Mouse (Mus musculus): ENCODE results near the gene Pawr. TPM values are rescaled to one million over a fixed set of nuclear protein-coding genes. Genes with fewer than 3 reads are reported as not detected.
A peak's percentile ranks its signal among the peaks of the same experiment; 100 is the strongest.

The Pawr gene
- polyA plus RNA-seq, 1 experiment from 2014 or later = 4.2 TPM

GRCm38 (mm10) chr10:108372258-108372657 lies 40.3 kb downstream of the Pawr start:
- ATAC-seq (peak; percentile 77; the same call in 1 of the 2 replicates), DNase-seq (ENCODE audit: low spot score) (peak; percentile 29)
- Histone ChIP-seq H3K4me1 (ENCODE audit: control insufficient read depth, insufficient read depth, low read length) (peaks cover 3% of the 10 kb centered on the region; the same call in 1 of the 2 replicates), H3K9ac (ENCODE audit: low read length) (no peak overlapping the region), H3K4me3 (ENCODE audit: low read depth, low read length) (no peak overlapping the region), H3K27ac (ENCODE audit: low read depth, low read length) (no peak overlapping the region), H3K9me3 (replicated peaks; ENCODE audit: control insufficient read depth, low read length) (no peaks in the 10 kb centered on the region), H3K36me3 (ENCODE audit: control insufficient read depth, insufficient read depth, low read length) (no peaks in the 10 kb centered on the region), H3K4me2 (ENCODE audit: low read length) (no peak overlapping the region), H3K27me3 (replicated peaks; ENCODE audit: control insufficient read depth, insufficient read depth, low read length) (no peaks in the 10 kb centered on the region)
- WGBS = 19% methylated on average over 7 of the region's 7 CpGs

- DNase-seq (ENCODE audit: low spot score) (no peak), ATAC-seq (no peak)
- Histone ChIP-seq H3K27ac (ENCODE audit: low read depth, low read length) (no peak overlapping the region), H3K4me1 (ENCODE audit: control insufficient read depth, insufficient read depth, low read length) (peaks cover 3% of the 10 kb centered on the region; the same call in 1 of the 2 replicates), H3K9me3 (replicated peaks; ENCODE audit: control insufficient read depth, low read length) (no peaks in the 10 kb centered on the region), H3K9ac (ENCODE audit: low read length) (no peak overlapping the region), H3K36me3 (ENCODE audit: control insufficient read depth, insufficient read depth, low read length) (no peaks in the 10 kb centered on the region), H3K4me2 (ENCODE audit: low read length) (no peak overlapping the region), H3K4me3 (ENCODE audit: low read depth, low read length) (no peak overlapping the region), H3K27me3 (replicated peaks; ENCODE audit: control insufficient read depth, insufficient read depth, low read length) (no peaks in the 10 kb centered on the region)
- WGBS = 89% methylated on average over 5 of the region's 5 CpGs
These were observed 40.9 kb downstream of the Pawr start for GRCm38 (mm10) chr10:108372858-108373257.

GRCm38 (mm10) chr10:108375796-108376195 lies 43.9 kb downstream of the Pawr start:
- 94% methylated on average over 8 of the region's 8 CpGs for WGBS
- H3K9ac ChIP-seq (ENCODE audit: low read length) = no peak overlapping the region
- no peak for ATAC-seq
- no peaks in the 10 kb centered on the region for H3K36me3 ChIP-seq (ENCODE audit: control insufficient read depth, insufficient read depth, low read length)
- H3K27ac ChIP-seq (ENCODE audit: low read depth, low read length) = no peak overlapping the region
- no peak overlapping the region for H3K4me2 ChIP-seq (ENCODE audit: low read length)
- H3K4me3 ChIP-seq (ENCODE audit: low read depth, low read length) = no peak overlapping the region
- H3K9me3 ChIP-seq (replicated peaks; ENCODE audit: control insufficient read depth, low read length) = no peaks in the 10 kb centered on the region
- DNase-seq (ENCODE audit: low spot score) = no peak
- peaks cover 3% of the 10 kb centered on the region; the same call in 1 of the 2 replicates for H3K4me1 ChIP-seq (ENCODE audit: control insufficient read depth, insufficient read depth, low read length)
- no peaks in the 10 kb centered on the region for H3K27me3 ChIP-seq (replicated peaks; ENCODE audit: control insufficient read depth, insufficient read depth, low read length)

GRCm38 (mm10) chr10:108376366-108376765 lies 44.4 kb downstream of the Pawr start:
- H3K4me3 ChIP-seq (ENCODE audit: low read depth, low read length) = no peak overlapping the region
- no peak overlapping the region for H3K4me2 ChIP-seq (ENCODE audit: low read length)
- no peaks in the 10 kb centered on the region for H3K27me3 ChIP-seq (replicated peaks; ENCODE audit: control insufficient read depth, insufficient read depth, low read length)
- peaks cover 3% of the 10 kb centered on the region; the same call in 1 of the 2 replicates for H3K4me1 ChIP-seq (ENCODE audit: control insufficient read depth, insufficient read depth, low read length)
- no peaks in the 10 kb centered on the region for H3K9me3 ChIP-seq (replicated peaks; ENCODE audit: control insufficient read depth, low read length)
- H3K9ac ChIP-seq (ENCODE audit: low read length) = no peak overlapping the region
- ATAC-seq = no peak
- 95% methylated on average over 4 of the region's 4 CpGs for WGBS
- no peak overlapping the region for H3K27ac ChIP-seq (ENCODE audit: low read depth, low read length)
- H3K36me3 ChIP-seq (ENCODE audit: control insufficient read depth, insufficient read depth, low read length) = no peaks in the 10 kb centered on the region
- no peak for DNase-seq (ENCODE audit: low spot score)

GRCm38 (mm10) chr10:108377369-108377768 lies 45.4 kb downstream of the Pawr start:
- Histone ChIP-seq H3K27me3 (replicated peaks; ENCODE audit: control insufficient read depth, insufficient read depth, low read length) (no peaks in the 10 kb centered on the region), H3K9me3 (replicated peaks; ENCODE audit: control insufficient read depth, low read length) (no peaks in the 10 kb centered on the region), H3K4me1 (ENCODE audit: control insufficient read depth, insufficient read depth, low read length) (peaks cover 3% of the 10 kb centered on the region; the same call in 1 of the 2 replicates), H3K4me2 (ENCODE audit: low read length) (no peak overlapping the region), H3K27ac (ENCODE audit: low read depth, low read length) (no peak overlapping the region), H3K36me3 (ENCODE audit: control insufficient read depth, insufficient read depth, low read length) (no peaks in the 10 kb centered on the region), H3K9ac (ENCODE audit: low read length) (no peak overlapping the region), H3K4me3 (ENCODE audit: low read depth, low read length) (no peak overlapping the region)
- ATAC-seq = no peak
- WGBS = 93% methylated on average over 7 of the region's 7 CpGs
- no peak for DNase-seq (ENCODE audit: low spot score)

- 92% methylated on average over 6 of the region's 6 CpGs for WGBS
These were observed 46.1 kb downstream of the Pawr start for GRCm38 (mm10) chr10:108378062-108378461.

GRCm38 (mm10) chr10:108378479-108378878 lies 46.6 kb downstream of the Pawr start:
- Histone ChIP-seq H3K27ac (ENCODE audit: low read depth, low read length) (no peak overlapping the region), H3K4me3 (ENCODE audit: low read depth, low read length) (no peak overlapping the region)
- 90% methylated on average over 5 of the region's 5 CpGs for WGBS

More at GRCm38 (mm10) chr10:108378062-108378461, 46.1 kb downstream of the Pawr start:
- Histone ChIP-seq H3K4me2 (ENCODE audit: low read length) (no peak overlapping the region), H3K27ac (ENCODE audit: low read depth, low read length) (no peak overlapping the region), H3K4me1 (ENCODE audit: control insufficient read depth, insufficient read depth, low read length) (no peaks in the 10 kb centered on the region), H3K4me3 (ENCODE audit: low read depth, low read length) (no peak overlapping the region), H3K27me3 (replicated peaks; ENCODE audit: control insufficient read depth, insufficient read depth, low read length) (no peaks in the 10 kb centered on the region), H3K9ac (ENCODE audit: low read length) (no peak overlapping the region), H3K36me3 (ENCODE audit: control insufficient read depth, insufficient read depth, low read length) (no peaks in the 10 kb centered on the region), H3K9me3 (replicated peaks; ENCODE audit: control insufficient read depth, low read length) (no peaks in the 10 kb centered on the region)
- ATAC-seq (no peak), DNase-seq (ENCODE audit: low spot score) (no peak)

GRCm38 (mm10) chr10:108380715-108381114 lies 48.8 kb downstream of the Pawr start:
- WGBS = 94% methylated on average over 10 of the region's 10 CpGs
- Histone ChIP-seq H3K9ac (ENCODE audit: low read length) (no peak overlapping the region), H3K27me3 (replicated peaks; ENCODE audit: control insufficient read depth, insufficient read depth, low read length) (no peaks in the 10 kb centered on the region), H3K9me3 (replicated peaks; ENCODE audit: control insufficient read depth, low read length) (no peaks in the 10 kb centered on the region), H3K4me2 (ENCODE audit: low read length) (no peak overlapping the region), H3K4me1 (ENCODE audit: control insufficient read depth, insufficient read depth, low read length) (no peaks in the 10 kb centered on the region), H3K36me3 (ENCODE audit: control insufficient read depth, insufficient read depth, low read length) (no peaks in the 10 kb centered on the region), H3K27ac (ENCODE audit: low read depth, low read length) (no peak overlapping the region), H3K4me3 (ENCODE audit: low read depth, low read length) (no peak overlapping the region)
- DNase-seq (ENCODE audit: low spot score) (no peak), ATAC-seq (no peak)

More at GRCm38 (mm10) chr10:108378479-108378878, 46.6 kb downstream of the Pawr start:
- Histone ChIP-seq H3K9ac (ENCODE audit: low read length) (no peak overlapping the region), H3K4me2 (ENCODE audit: low read length) (no peak overlapping the region), H3K27me3 (replicated peaks; ENCODE audit: control insufficient read depth, insufficient read depth, low read length) (no peaks in the 10 kb centered on the region), H3K9me3 (replicated peaks; ENCODE audit: control insufficient read depth, low read length) (no peaks in the 10 kb centered on the region), H3K4me1 (ENCODE audit: control insufficient read depth, insufficient read depth, low read length) (no peaks in the 10 kb centered on the region), H3K36me3 (ENCODE audit: control insufficient read depth, insufficient read depth, low read length) (no peaks in the 10 kb centered on the region)
- ATAC-seq (no peak), DNase-seq (ENCODE audit: low spot score) (no peak)

GRCm38 (mm10) chr10:108384153-108384769 lies 52.3 kb downstream of the Pawr start:
- no peaks in the 10 kb centered on the region for H3K27me3 ChIP-seq (replicated peaks; ENCODE audit: control insufficient read depth, insufficient read depth, low read length)
- WGBS = 90% methylated on average over 9 of the region's 9 CpGs
- H3K36me3 ChIP-seq (ENCODE audit: control insufficient read depth, insufficient read depth, low read length) = no peaks in the 10 kb centered on the region
- DNase-seq (ENCODE audit: low spot score) = no peak
- no peaks in the 10 kb centered on the region for H3K9me3 ChIP-seq (replicated peaks; ENCODE audit: control insufficient read depth, low read length)
- H3K4me2 ChIP-seq (ENCODE audit: low read length) = no peak overlapping the region
- no peak for ATAC-seq
- no peak overlapping the region for H3K9ac ChIP-seq (ENCODE audit: low read length)
- H3K27ac ChIP-seq (ENCODE audit: low read depth, low read length) = no peak overlapping the region
- no peaks in the 10 kb centered on the region; the same call in 1 of the 2 replicates for H3K4me1 ChIP-seq (ENCODE audit: control insufficient read depth, insufficient read depth, low read length)
- H3K4me3 ChIP-seq (ENCODE audit: low read depth, low read length) = no peak overlapping the region
